Mouse (Mus musculus) MEL (cell line): ENCODE measurements around the gene Gm32742.

Experiments
- GATA1 ChIP-seq: IDR thresholded peaks from 2 replicates; pipeline ENCODE4 v1.6.1; 2011; ENCODE audit warnings: low read depth, low read length, improper control_type of control experiment
- POLR2A ChIP-seq, 2 experiments: IDR thresholded peaks; 2 replicates each; pipeline ENCODE4 v1.6.1; 2011 to 2012; ENCODE audit warnings: low read length in 2 of 2, mild to moderate bottlenecking in 2 of 2, control low read depth in 1 of 2, improper control_type of control experiment in 1 of 2, low read depth in 1 of 2, moderate library complexity in 1 of 2; ENCODE audit not compliant: control insufficient read depth in 1 of 2, insufficient read depth in 1 of 2, poor library complexity in 1 of 2
- RCOR1 ChIP-seq: IDR thresholded peaks from 2 replicates; pipeline ENCODE4 v1.6.1; 2012; ENCODE audit warnings: low read depth, mild to moderate bottlenecking, inconsistent platforms, low read length, improper control_type of control experiment

- no peak for TF ChIP-seq RCOR1
- TF ChIP-seq GATA1, result no peak
- no peak for TF ChIP-seq POLR2A (IDR thresholded peaks at IDR 0.05; ENCODE audit: control insufficient read depth in 1 of 2, insufficient read depth in 1 of 2, low read depth in 1 of 2, low read length in 2 of 2, poor library complexity in 1 of 2)
Observed at GRCm38 (mm10) chr9:51137836-51138235, 27.5 kb downstream of the Gm32742 start.
